Mouse (Mus musculus) forebrain, embryonic 12.5 days (tissue): ENCODE data around the gene Cct8l1. TPM values are rescaled to one million over a fixed set of nuclear protein-coding genes. Genes with fewer than 3 reads are reported as not detected.
A peak's percentile ranks its signal among the peaks of the same experiment; 100 is the strongest.

Experiments
- ATAC-seq: fragments of 200-750 bp; cut with Nextera tagmentation; 2 replicates; pipeline ENCODE4 v1.8.0; 2017; ENCODE audit warnings: moderate TSS enrichment; ENCODE audit not compliant: low FRiP score
- H3K27ac ChIP-seq: fragments of 300-500 bp; sonication (generic); 2 replicates; pipeline ENCODE4 v1.5.1; 2016; ENCODE audit warnings: mild to moderate bottlenecking
- H3K27me3 ChIP-seq: fragments of 300-500 bp; sonication (generic); 2 replicates; pipeline ENCODE4 v1.6.1; 2016; ENCODE audit warnings: mild to moderate bottlenecking
- H3K36me3 ChIP-seq: fragments of 300-500 bp; sonication (generic); replicated peaks from 2 replicates; pipeline ENCODE4 v1.6.1; 2016; ENCODE audit warnings: mild to moderate bottlenecking
- H3K4me1 ChIP-seq: fragments of 300-500 bp; sonication (generic); 2 replicates; pipeline ENCODE4 v1.6.1; 2016
- H3K4me2 ChIP-seq: fragments of 300-500 bp; sonication (generic); 2 replicates; pipeline ENCODE4 v1.6.1; 2016; ENCODE audit warnings: mild to moderate bottlenecking, moderate library complexity
- H3K4me3 ChIP-seq: fragments of 300-500 bp; sonication (generic); replicated peaks from 2 replicates; pipeline ENCODE4 v1.5.1; 2016; ENCODE audit warnings: mild to moderate bottlenecking
- H3K9ac ChIP-seq: fragments of 300-500 bp; sonication (generic); 2 replicates; pipeline ENCODE4 v1.6.1; 2016; ENCODE audit warnings: mild to moderate bottlenecking
- H3K9me3 ChIP-seq: fragments of 300-500 bp; sonication (generic); 2 replicates; pipeline ENCODE4 v1.6.1; 2016
- WGBS: fragments of 180-500 bp; shearing (Covaris S2); methylation state at CpG from one replicate; pipeline ENCODE4 v1.1.7; 2016; 5-methylcytosine and 5-hydroxymethylcytosine counted together
- polyA plus RNA-seq: library from polyadenylated mRNA; unstranded; fragments of >200 nt; fragmentation: Nextera tagmentation; extraction: Ambion mirVana; gene quantifications from 2 replicates; pipeline ENCODE4 v1.2.1, GENCODE M21; 2016

Cct8l1 gene
- polyA plus RNA-seq, 1 experiment from 2014 or later: 0.15 TPM

DNA sequence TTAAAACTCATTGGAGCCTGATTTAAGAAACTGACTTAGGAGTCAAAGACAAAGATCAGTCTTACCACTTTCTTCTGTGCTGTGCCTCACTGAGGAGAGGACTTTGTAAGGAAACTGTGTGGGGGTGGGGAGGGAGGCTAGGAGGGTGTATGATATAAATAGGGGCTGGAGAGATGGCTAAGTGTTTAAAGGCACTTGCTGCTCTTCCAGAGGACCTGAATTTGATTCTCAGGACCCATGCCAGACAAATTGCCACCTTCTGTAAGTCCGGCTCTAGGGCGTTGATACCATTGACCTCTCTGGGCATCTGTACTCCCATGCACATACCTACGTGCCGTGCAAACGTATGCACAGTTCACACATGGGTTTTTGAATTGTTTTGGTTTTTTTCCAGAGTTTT, 9.8 kb upstream of the Cct8l1 start:
- Histone ChIP-seq H3K27me3 (0 out of 2 replicates have a peak, but pooled peaks cover 2% of the 10 kb centered on the region), H3K36me3 (no peaks in the 10 kb centered on the region), H3K4me2 (no peak overlapping the region), H3K4me3 (no peak overlapping the region), H3K9ac (no peak overlapping the region), H3K27ac (no peak overlapping the region), H3K9me3 (no peaks in the 10 kb centered on the region), H3K4me1 (no peaks in the 10 kb centered on the region)
- 87% methylated on average over 5 of the region's 5 CpGs for WGBS
- no peak for ATAC-seq

DNA sequence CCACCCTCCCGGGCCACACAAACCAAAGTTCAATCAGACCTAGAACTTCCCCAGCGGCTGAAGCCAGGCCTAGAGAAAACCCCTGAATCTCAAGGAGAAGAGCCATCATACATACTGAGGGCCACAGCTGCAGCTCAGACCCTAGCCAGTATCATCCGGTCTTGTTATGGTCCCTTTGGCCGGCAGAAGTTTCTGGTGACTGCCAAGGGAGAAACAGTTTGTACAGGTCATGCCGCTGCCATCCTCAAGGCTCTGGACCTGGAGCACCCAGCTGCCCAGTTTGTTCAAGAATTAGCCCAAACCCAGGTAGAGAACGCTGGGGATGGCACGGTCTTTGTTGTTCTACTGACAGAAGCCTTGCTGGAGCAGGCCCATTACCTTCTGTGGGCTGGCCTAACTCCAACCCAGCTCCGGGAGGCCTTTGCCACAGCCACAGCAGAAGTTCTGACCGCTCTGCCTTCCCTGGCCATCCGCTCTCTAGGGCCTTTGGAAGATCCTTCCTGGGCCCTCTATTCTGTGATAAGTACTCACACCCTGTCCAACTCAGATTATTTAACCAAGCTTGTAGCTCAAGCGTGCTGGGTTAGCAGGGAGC, 531 bp downstream of the Cct8l1 start:
- H3K27ac ChIP-seq: no peak overlapping the region
- H3K4me1 ChIP-seq: no peaks in the 10 kb centered on the region
- H3K27me3 ChIP-seq: no peaks in the 10 kb centered on the region
- no peak overlapping the region for H3K4me2 ChIP-seq
- ATAC-seq: no peak
- WGBS: 91% methylated on average over 11 of the region's 11 CpGs
- H3K9ac ChIP-seq: no peak overlapping the region
- H3K36me3 ChIP-seq: no peaks in the 10 kb centered on the region
- H3K4me3 ChIP-seq: no peak overlapping the region
- H3K9me3 ChIP-seq: no peaks in the 10 kb centered on the region

DNA sequence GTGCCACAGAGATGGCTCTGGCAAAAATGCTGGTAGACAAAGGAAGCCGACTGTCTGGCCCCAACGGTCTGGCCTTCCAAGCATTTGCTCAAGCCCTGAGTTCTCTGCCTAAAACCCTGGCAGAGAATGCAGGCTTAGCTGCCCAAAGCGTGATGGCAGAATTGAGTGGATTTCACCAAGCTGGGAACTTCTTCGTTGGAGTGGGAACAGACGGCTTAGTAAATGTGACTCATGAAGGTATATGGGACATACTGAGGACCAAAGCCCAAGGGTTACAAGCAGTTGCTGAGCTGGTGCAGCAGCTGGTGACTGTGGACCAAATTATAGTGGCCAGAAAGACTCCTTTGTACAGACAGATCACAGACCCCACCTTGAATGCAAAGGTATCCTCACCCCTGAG, 1.7 kb downstream of the Cct8l1 start:
- Histone ChIP-seq H3K36me3 (no peaks in the 10 kb centered on the region), H3K4me1 (no peaks in the 10 kb centered on the region), H3K27me3 (no peaks in the 10 kb centered on the region), H3K27ac (no peak overlapping the region), H3K4me2 (no peak overlapping the region), H3K4me3 (no peak overlapping the region), H3K9me3 (no peaks in the 10 kb centered on the region), H3K9ac (no peak overlapping the region)
- ATAC-seq: no peak
- WGBS: 91% methylated on average over 5 of the region's 5 CpGs

DNA sequence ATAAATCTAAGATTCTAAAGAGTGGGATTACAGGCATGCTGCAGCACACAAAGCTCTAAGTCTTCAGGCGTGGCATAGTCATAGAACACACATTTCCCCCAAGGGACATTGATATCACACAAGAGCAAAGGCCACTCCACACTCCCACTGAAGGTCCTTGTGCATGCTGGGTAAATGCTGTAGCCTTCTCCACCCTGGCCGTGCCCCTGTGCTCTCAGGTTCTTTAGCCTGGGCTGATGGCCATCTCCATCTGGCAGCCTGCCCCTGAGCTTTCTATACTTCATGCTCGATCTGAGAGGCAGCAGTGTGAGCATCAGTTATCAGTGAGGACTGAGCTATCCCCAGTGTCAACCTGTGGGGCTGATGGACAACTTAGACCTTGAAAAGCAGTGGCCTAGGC, 4.0 kb downstream of the Cct8l1 start:
- Histone ChIP-seq H3K4me1 (no peaks in the 10 kb centered on the region), H3K9me3 (no peaks in the 10 kb centered on the region), H3K9ac (no peak overlapping the region), H3K4me3 (no peak overlapping the region), H3K27me3 (no peaks in the 10 kb centered on the region), H3K36me3 (no peaks in the 10 kb centered on the region), H3K4me2 (no peak overlapping the region), H3K27ac (no peak overlapping the region)
- no peak for ATAC-seq
- 88% methylated on average over 3 of the region's 3 CpGs for WGBS

DNA sequence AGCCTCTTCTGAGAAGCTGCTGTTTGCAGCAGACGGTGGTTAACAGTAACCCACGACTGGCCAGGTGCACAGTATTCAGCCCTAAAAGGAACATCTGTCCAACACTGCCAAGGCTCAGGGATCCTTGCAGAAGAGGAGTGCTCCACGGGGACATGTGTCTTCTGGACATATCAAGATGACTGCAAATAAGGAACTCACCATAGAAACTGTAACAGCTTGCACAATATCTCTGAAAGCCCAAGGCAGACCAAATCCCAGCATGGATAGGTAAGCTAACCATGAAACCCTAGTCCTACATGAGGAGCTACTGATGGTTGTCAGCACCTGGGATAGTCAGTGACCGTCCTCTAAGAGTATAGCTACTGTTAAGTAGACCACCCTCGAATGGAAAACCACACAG, 5.6 kb downstream of the Cct8l1 start:
- no peak overlapping the region for H3K4me3 ChIP-seq
- H3K27ac ChIP-seq: no peak overlapping the region
- H3K9me3 ChIP-seq: no peaks in the 10 kb centered on the region
- H3K9ac ChIP-seq: no peak overlapping the region
- no peak overlapping the region for H3K4me2 ChIP-seq
- ATAC-seq: no peak
- no peaks in the 10 kb centered on the region for H3K4me1 ChIP-seq
- no peaks in the 10 kb centered on the region for H3K36me3 ChIP-seq
- WGBS: 86% methylated on average over 5 of the region's 5 CpGs
- H3K27me3 ChIP-seq: no peaks in the 10 kb centered on the region

DNA sequence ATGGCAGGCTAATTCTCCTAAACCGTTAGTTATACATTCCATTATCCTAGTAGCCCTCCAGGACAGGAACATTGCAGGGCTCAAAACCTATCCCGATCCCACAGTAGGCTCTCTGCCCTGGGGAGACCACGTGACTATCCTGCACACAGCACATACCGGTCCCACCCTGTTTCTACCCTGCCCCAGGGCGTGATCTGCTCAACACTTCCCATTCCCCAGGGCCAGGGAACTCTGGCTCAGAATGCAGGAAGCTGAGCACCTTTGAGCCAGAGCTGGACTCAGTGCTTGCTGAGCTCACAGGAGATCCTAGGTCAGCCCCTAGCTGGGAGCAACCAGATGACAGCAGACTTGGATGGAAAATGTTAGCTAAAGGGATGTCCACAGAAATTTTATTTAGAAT, 10.2 kb downstream of the Cct8l1 start:
- Histone ChIP-seq H3K4me2 (no peak overlapping the region), H3K27ac (no peak overlapping the region), H3K9ac (no peak overlapping the region), H3K4me3 (no peak overlapping the region), H3K4me1 (0 out of 2 replicates have a peak, but pooled peaks cover 4% of the 10 kb centered on the region), H3K9me3 (no peaks in the 10 kb centered on the region), H3K27me3 (no peaks in the 10 kb centered on the region), H3K36me3 (no peaks in the 10 kb centered on the region)
- WGBS: 51% methylated on average over 5 of the region's 5 CpGs
- ATAC-seq: no peak

DNA sequence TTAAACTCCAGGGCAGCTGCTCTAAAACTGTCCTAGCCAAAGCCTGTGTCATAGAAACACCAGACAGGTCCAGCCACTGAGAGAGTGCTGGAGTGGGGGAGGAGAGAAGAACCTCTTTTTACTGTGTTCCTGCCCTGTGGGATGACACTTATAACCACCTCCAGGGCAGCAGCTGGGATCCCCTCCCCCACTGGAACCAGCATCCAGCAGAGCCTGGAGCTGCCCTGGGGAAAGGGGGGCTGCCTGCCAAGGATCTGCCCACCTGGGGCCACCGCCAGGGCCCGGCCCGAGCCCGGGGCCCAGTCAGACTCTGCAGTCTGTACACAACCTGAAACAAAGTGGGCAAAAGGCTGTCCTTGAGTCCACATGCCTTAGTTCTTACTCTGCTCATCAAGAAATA, 11.1 kb downstream of the Cct8l1 start:
- Histone ChIP-seq H3K4me1 (0 out of 2 replicates have a peak, but pooled peaks cover 4% of the 10 kb centered on the region), H3K27ac (no peak overlapping the region), H3K4me2 (no peak overlapping the region), H3K4me3 (no peak overlapping the region), H3K27me3 (no peaks in the 10 kb centered on the region), H3K9ac (no peak overlapping the region), H3K9me3 (no peaks in the 10 kb centered on the region), H3K36me3 (no peaks in the 10 kb centered on the region)
- no peak for ATAC-seq
- 49% methylated on average over 4 of the region's 4 CpGs for WGBS

DNA sequence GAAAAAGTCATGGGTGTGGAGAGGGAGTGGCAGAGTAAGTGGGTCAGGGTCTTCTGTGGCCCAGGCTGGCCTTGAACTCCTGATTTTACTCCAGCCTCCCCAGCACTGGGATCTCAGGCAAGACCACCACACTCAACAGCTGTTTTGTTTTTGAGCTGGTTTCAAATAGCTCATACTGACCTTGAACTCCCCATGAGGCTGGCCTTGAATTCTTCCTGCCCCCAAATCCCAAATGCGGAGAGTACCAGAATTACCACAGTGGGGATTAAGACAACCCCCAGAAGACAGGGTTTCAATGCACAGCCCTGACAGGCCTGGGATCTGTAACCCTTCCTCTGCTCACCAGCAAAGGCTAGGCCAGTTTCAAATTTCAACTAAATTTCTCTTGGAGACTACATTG, 12.1 kb downstream of the Cct8l1 start:
- Histone ChIP-seq H3K4me2 (no peak overlapping the region), H3K9ac (no peak overlapping the region), H3K36me3 (no peaks in the 10 kb centered on the region), H3K9me3 (no peaks in the 10 kb centered on the region), H3K4me3 (no peak overlapping the region), H3K27ac (no peak overlapping the region), H3K27me3 (no peaks in the 10 kb centered on the region), H3K4me1 (0 out of 2 replicates have a peak, but pooled peaks cover 4% of the 10 kb centered on the region)
- ATAC-seq: no peak
- 57% methylated on average over 1 of the region's 1 CpGs for WGBS

- ATAC-seq: no peak
- 11% methylated on average over 22 of the region's 22 CpGs for WGBS
- H3K4me3 ChIP-seq: peak overlapping the region; percentile 78
Observed at GRCm38 (mm10) chr5:25528851-25529528, 13.1 kb downstream of the Cct8l1 start.

DNA sequence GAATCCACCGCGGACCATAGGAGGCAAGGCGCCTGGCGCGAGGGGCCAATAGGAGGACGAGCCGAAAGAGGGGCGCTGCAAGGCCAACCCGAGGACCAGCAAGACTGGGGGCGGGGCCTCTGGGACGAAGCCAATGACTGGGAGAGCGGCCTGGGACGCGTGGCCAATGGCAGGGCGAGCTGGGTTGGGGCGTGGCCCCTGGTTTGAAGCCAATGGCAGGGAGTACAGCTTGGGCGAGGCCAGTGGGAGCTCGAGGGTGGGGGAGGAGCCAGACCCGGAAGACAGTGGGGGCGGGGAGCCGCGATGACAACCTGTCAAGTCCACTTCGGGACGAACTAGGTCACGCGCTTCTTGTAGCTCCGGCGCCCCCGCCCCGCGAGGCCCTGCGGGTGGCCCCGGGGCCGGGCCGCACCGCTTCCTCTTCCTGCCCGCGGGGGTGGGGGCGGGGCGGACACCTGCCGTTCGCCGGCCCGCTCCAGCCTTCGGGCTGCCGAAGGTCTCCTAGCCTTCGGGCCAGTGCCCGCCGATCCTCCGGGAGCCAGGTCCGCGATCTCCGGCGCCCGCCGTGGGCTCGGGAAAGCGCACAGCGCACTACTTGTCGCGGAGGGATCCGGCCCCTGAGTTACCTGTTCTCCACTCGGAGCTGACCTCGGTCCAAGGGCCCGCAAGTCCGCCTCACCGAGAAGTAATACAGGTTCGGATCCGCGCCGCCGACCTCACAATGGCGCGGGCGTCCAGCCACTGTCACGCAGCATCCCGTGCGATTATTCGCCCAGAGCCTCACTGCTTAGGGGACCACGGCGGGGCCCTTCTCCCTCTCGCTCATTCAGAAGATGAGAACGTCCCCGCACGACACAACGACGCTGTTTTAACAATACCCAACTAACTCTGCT, 13.9 kb downstream of the Cct8l1 start:
- Histone ChIP-seq H3K9me3 (no peaks in the 10 kb centered on the region), H3K4me3 (peak overlapping the region; percentile 78), H3K4me1 (0 out of 2 replicates have a peak, but pooled peaks cover 4% of the 10 kb centered on the region), H3K27me3 (no peaks in the 10 kb centered on the region), H3K36me3 (no peaks in the 10 kb centered on the region), H3K9ac (peak overlapping the region; percentile 71), H3K4me2 (peak overlapping the region; percentile 66), H3K27ac (peak overlapping the region; percentile 96)
- ATAC-seq: peak; percentile 100
- WGBS: under 1% methylated on average over 80 of the region's 87 CpGs

More at GRCm38 (mm10) chr5:25528851-25529528, 13.1 kb downstream of the Cct8l1 start:
- Histone ChIP-seq H3K4me1 (0 out of 2 replicates have a peak, but pooled peaks cover 4% of the 10 kb centered on the region), H3K27ac (peak overlapping the region; percentile 96), H3K9ac (peak overlapping the region; percentile 55; the same call in 1 of the 2 replicates), H3K4me2 (peak overlapping the region; percentile 66), H3K36me3 (no peaks in the 10 kb centered on the region), H3K9me3 (no peaks in the 10 kb centered on the region), H3K27me3 (no peaks in the 10 kb centered on the region)

- no peaks in the 10 kb centered on the region for H3K9me3 ChIP-seq
- H3K27ac ChIP-seq: no peak overlapping the region
- H3K4me1 ChIP-seq: 0 out of 2 replicates have a peak, but pooled peaks cover 4% of the 10 kb centered on the region
- H3K4me2 ChIP-seq: peak overlapping the region; percentile 66
- no peaks in the 10 kb centered on the region for H3K27me3 ChIP-seq
- 18% methylated on average over 2 of the region's 2 CpGs for WGBS
- H3K36me3 ChIP-seq: no peaks in the 10 kb centered on the region
- no peak for ATAC-seq
- H3K9ac ChIP-seq: no peak overlapping the region
- peak overlapping the region; percentile 78 for H3K4me3 ChIP-seq
Observed at GRCm38 (mm10) chr5:25530629-25531028, 14.8 kb downstream of the Cct8l1 start.
